Comparison of ENCODE assay signal across 19 mouse cellular contexts in the genomic region with DNA sequence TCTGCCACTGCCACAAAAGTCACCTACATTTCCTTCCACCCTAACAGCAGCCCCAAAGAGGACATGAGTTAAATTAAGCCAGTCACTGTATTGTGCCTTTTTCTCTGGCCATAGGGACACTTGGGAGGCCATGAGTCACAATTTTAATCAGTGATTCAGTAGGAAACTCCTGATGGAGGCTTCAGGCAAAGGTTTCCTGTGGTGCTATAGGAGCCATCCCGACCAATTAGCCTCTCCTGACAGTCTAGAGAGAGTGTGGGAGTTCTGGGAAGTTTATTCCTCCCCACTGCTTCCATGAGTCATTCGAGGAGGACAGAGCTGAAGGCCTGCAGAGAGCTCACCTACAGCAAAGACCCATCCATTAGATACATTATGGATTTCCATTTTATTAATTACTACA.
"Had no signal": no experiment of that assay in that cellular context is flagged by ENCODE, and none has a peak within 500 bp of the region (broad histone marks: within the 10 kb centered on the region; RNA-seq: fewer than 3 reads in every experiment).

No protein-coding gene starts in this region.

- H3K36me3 ChIP-seq: limb, embryonic 10.5 days; limb, embryonic 13.5 days; liver, embryonic 12.5 days; liver, embryonic 15.5 days; lung, embryonic 15.5 days; midbrain, embryonic 15.5 days; neural tube, embryonic 12.5 days; neural tube, embryonic 15.5 days had no signal

- H3K27me3 ChIP-seq: limb, embryonic 13.5 days; liver, embryonic 12.5 days; liver, embryonic 15.5 days; lung, embryonic 15.5 days; midbrain, embryonic 15.5 days; neural tube, embryonic 12.5 days; neural tube, embryonic 15.5 days had no signal

- H3K4me3 ChIP-seq: layer of hippocampus, adult 2 months; limb, embryonic 10.5 days; limb, embryonic 13.5 days; liver, embryonic 12.5 days; liver, embryonic 15.5 days; lung, embryonic 15.5 days; midbrain, embryonic 15.5 days; neural tube, embryonic 12.5 days; neural tube, embryonic 15.5 days had no signal

- ATAC-seq: liver, embryonic 12.5 days; midbrain, embryonic 15.5 days had no signal

- DNase-seq: kidney, postnatal 25 days; layer of hippocampus, adult 9-11 months; liver; lung, adult 18-20 months; lung, postnatal 14 days; lung, postnatal 4 days; thymus, adult 18-20 months; thymus, postnatal 36 days had no signal

- H3K4me1 ChIP-seq: limb, embryonic 10.5 days; limb, embryonic 13.5 days; liver, embryonic 12.5 days; liver, embryonic 15.5 days; lung, embryonic 15.5 days; midbrain, embryonic 15.5 days; neural tube, embryonic 12.5 days; neural tube, embryonic 15.5 days had no signal

- H3K9ac ChIP-seq: limb, embryonic 13.5 days; liver, embryonic 12.5 days; liver, embryonic 15.5 days; lung, embryonic 15.5 days; midbrain, embryonic 15.5 days; neural tube, embryonic 12.5 days; neural tube, embryonic 15.5 days had no signal

- H3K27ac ChIP-seq: kidney, postnatal 0 days; layer of hippocampus, adult 2 months; limb, embryonic 10.5 days; limb, embryonic 13.5 days; liver, embryonic 12.5 days; liver, embryonic 15.5 days; lung, embryonic 15.5 days; midbrain, embryonic 15.5 days; neural tube, embryonic 12.5 days; neural tube, embryonic 15.5 days had no signal

- H3K9me3 ChIP-seq: limb, embryonic 10.5 days; limb, embryonic 13.5 days; liver, embryonic 12.5 days; liver, embryonic 15.5 days; lung, embryonic 15.5 days; midbrain, embryonic 15.5 days; neural tube, embryonic 12.5 days; neural tube, embryonic 15.5 days had no signal

- H3K4me2 ChIP-seq: limb, embryonic 13.5 days; liver, embryonic 12.5 days; liver, embryonic 15.5 days; lung, embryonic 15.5 days; midbrain, embryonic 11.5 days; midbrain, embryonic 15.5 days; neural tube, embryonic 12.5 days; neural tube, embryonic 15.5 days had no signal
